Mouse (Mus musculus): ENCODE data around the gene Prr5l.

The Prr5l gene

GRCm38 (mm10) chr2:101722370-101723332 is 160.2 kb downstream of the Prr5l start:
- no peak for DNase-seq (ENCODE audit: low spot score)

DNA sequence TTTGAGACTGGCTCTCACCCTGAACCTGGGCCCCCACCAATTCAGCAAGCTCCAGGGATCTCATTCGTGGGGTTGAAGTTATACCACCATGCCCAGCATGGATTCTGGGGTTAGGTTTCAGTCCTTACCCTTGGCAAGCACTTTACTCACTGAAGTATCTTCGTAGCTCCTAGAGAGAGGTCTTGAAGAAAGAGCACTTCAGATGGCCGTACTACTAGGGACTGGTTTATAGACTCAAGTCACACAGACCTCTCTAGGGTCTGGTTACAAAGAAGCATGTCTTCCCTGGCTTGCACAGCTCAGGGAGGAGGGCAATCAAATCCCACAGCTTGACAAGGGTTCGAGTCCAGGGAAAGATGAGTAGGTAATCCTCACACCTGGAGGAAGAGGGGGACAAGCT is 161.0 kb downstream of the Prr5l start:
- DNase-seq (ENCODE audit: low spot score): no peak

DNA sequence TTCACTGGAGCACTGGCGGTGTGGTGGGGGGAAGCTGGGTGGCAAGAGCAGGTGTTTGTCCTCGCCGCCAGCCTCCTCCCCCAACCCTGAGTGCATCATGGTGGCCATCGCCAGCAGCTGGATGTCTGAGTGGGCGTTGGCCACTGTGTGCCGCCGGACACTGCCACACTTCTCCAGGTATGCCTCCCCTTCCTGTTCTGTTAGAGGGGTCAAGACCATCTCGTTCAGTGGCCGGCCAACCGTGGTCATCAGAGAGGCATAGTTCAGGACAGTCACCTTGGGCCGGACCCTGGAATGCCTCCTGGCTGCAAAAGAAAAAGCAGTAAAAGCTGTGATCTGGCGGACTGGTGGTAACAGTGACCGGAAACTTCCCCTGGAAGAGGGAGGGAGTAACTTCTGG is 165.7 kb downstream of the Prr5l start:
- DNase-seq (ENCODE audit: low spot score): no peak

DNA sequence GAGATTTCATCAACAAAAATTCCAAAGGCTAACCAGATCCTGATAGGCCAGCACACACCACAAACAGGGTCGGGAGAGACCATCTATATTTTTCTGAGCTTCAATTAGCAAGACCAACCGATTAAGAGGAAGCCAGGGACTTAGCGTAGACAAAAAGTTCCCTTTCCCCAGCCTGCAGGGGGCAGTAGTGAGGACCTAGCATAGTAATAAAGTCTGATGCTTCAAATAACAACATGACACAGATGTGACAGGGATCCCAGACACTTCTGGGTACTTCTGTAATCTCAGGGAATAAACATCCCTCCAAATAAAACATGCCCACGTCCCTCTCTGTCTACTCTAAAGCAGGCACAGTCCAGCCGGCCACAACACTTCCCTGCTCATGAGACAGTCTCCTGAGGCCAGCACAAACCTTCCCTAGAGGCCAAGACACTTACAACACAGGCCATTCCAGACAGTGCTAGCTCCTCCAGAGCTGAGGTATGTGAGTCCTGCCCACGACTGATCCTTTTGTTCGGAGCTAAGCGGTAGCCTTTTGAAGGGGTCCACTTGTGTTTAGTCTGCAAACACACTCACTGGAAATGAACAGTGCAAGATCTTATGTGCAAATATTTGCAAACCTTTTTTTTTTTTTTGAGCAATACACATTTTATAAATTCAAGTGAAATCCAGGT is 167.0 kb downstream of the Prr5l start:
- peak; percentile 11 for DNase-seq (ENCODE audit: low spot score)

GRCm38 (mm10) chr2:101711608-101712007 is 171.2 kb downstream of the Prr5l start:
- no peak for DNase-seq (ENCODE audit: low spot score)

DNA sequence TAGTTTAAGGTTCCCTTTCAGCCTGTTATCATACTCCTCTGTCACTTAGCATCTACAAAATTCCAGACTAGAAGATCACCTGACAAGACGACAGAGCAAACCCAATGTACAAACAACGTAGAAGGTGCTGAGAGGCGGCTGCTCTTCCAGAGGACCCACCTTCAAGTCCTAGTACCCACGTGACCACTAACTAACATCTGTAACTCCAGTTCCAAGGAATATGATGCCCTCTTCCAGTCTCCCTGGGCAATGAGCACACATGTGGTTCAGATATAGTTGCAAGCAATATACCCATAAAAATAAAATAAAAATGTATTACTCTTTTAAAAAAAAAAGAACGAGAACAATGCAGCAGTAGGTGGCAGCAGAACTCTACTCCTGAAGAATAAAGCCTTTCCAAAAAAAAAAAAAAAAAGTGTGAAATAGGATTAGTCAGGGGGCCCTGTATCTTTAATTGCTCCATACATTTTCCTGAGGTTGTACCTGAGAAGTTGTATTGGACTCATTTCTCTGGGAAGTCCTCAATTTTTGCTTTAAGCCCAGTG is 176.8 kb downstream of the Prr5l start:
- DNase-seq (ENCODE audit: low spot score): no peak

DNA sequence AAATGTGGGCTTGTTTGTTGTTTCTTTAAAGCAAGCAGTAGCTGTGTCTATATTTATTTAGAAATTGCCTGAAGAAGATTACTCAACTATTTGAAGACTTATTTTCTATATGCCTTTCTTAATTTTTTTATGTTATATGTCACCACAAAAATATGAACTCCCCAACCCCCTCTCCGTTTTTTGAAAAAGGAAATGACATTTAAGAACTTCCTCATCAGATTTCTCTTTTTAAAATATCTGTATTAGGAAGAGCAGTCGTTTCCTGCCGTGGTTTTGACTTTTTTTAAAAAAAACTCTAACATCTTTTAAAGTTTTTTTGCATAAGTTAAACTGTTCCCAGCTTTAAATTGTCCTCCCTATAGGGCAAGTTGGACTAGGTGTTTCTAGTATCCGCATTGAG is 183.5 kb downstream of the Prr5l start:
- DNase-seq (ENCODE audit: low spot score): no peak

- no peak for DNase-seq (ENCODE audit: low spot score)
These were observed 187.2 kb downstream of the Prr5l start for GRCm38 (mm10) chr2:101695584-101695983.

GRCm38 (mm10) chr2:101693577-101694215 is 189.1 kb downstream of the Prr5l start:
- DNase-seq (ENCODE audit: low spot score): no peak

- no peak for DNase-seq (ENCODE audit: low spot score)
These were observed 189.8 kb downstream of the Prr5l start for GRCm38 (mm10) chr2:101693043-101693442.

- DNase-seq (ENCODE audit: low spot score): no peak
These were observed 192.5 kb downstream of the Prr5l start for GRCm38 (mm10) chr2:101690252-101690827.

GRCm38 (mm10) chr2:101688011-101688410 is 194.8 kb downstream of the Prr5l start:
- DNase-seq (ENCODE audit: low spot score): no peak

DNA sequence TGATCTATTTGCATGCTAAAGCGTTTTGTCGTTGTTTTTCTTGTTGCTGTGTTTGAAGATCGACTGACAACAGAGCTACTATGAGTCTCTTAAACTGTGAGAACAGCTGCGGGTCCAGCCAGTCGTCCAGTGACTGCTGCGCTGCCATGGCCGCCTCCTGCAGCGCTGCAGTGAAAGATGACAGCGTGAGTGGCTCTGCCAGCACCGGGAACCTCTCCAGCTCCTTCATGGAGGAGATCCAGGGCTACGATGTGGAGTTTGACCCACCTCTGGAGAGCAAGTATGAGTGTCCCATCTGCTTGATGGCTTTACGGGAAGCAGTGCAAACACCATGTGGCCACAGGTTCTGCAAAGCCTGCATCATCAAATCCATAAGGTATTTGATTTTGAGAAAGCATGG is 198.4 kb downstream of the Prr5l start:
- DNase-seq (ENCODE audit: low spot score): no peak

- DNase-seq (ENCODE audit: low spot score): peak; percentile 9
These were observed 203.6 kb downstream of the Prr5l start for GRCm38 (mm10) chr2:101679164-101679784.

DNA sequence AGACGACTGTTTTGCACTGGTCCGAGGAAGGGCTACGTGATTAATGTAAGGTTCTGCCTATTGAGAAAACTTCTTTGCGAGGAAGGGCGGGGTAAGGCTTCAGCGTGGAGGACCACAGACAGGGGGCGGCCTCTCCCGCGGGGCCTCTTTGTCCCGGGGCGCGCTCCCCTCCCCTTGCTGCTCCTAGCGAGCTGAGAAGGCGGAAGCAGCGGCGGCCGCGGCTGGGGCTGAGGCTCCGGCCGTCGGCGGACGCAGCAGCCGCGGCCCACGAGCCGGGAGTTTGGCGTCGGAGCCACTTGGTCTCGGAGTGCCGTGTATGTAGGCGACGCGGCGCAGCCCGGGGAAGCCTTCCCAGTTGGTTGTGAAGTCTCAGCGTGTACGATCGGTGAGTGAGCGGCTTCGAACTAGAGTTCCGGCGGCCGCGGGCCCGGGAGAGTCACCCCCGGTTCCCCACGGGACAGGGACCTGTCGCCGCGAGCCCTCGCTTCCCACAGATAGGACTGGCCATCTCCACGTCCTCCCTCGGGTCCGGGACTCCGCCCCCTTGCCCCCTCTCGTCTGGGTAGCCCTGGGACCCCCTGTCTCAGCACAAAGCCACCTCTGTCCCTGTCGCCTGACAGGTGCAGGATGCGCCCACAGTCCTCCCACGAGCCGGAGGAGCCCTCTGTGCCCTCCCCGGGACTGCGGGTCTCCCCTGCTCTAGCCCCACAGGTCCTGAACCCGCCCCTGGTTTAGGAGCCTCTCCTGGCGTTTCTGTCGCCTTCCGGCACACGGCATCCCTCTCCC is 204.4 kb downstream of the Prr5l start, which contains the start of gene Traf6:
Gene Traf6 (plus strand): TSS at position 194 of the 786 bp plus-strand sequence.
- peak; percentile 71 for DNase-seq (ENCODE audit: low spot score)

DNA sequence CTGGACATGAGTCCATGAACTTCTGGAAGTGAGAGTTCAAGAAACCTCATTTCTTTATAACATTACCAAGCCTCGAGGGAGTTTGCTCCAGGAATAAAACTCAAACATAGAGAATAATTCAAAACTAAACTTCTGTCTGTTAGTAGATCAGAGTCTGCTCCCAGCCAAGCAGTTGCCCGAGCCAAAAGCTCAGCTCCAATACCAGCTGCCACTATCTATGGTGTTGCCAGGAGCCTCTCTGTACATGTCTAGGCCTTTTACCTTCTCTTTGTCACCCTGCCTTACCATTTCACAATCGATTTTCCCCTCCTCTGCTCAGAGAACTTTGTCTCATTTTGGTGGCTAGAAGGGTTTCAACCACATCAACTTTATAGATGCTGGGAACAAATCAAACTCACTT is 209.3 kb downstream of the Prr5l start:
- no peak for DNase-seq (ENCODE audit: low spot score)

GRCm38 (mm10) chr2:101668751-101669150 is 214.1 kb downstream of the Prr5l start:
- DNase-seq (ENCODE audit: low spot score): no peak

DNA sequence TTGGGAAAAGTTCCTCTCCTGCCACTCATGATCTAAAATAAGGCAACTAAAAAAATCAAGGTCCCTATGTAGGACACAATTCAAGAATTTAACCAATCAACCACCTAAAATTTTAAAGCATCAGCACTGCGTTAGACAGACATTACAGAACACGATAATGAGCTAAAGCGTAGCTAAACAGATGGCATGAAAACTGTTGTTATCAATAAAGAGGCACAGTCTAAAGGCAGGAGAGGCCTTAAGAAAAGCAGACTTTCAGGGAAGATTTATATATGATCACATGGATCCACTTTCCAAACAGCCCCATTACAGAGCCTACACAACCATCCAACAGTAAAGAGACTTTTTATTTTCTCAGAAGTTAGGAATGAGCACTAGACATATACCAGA is 217.1 kb downstream of the Prr5l start:
- no peak for DNase-seq (ENCODE audit: low spot score)

- DNase-seq (ENCODE audit: low spot score): peak; percentile 20
These were observed 217.6 kb downstream of the Prr5l start for GRCm38 (mm10) chr2:101665058-101665702.

All from spleen, adult 12 weeks (tissue).